Mouse (Mus musculus) midbrain, embryonic 11.5 days (tissue): Measurements from ENCODE around the gene Bnc2. TPM values are rescaled to one million over a fixed set of nuclear protein-coding genes. Genes with fewer than 3 reads are reported as not detected.

Source experiments
- ATAC-seq: fragments of 200-750 bp; cut with Nextera tagmentation; 2 replicates; pipeline ENCODE4 v1.8.0; 2017; ENCODE audit warnings: moderate TSS enrichment, moderate library complexity; ENCODE audit not compliant: low FRiP score
- DNase-seq: peaks from one replicate; pipeline ENCODE4 v3.0.0; 2015; ENCODE audit warnings: low spot score; ENCODE audit errors: missing footprints
- H3K27ac ChIP-seq: fragments of 300-500 bp; sonication (generic); 2 replicates; pipeline ENCODE4 v1.5.1; 2014; ENCODE audit warnings: low read depth, low read length
- H3K27me3 ChIP-seq: fragments of 300-500 bp; sonication (generic); 2 replicates; pipeline ENCODE4 v1.6.1; 2014; ENCODE audit warnings: mild to moderate bottlenecking, low read length, moderate library complexity, mixed read lengths; ENCODE audit not compliant: control insufficient read depth, insufficient read depth
- H3K36me3 ChIP-seq: fragments of 300-500 bp; sonication (generic); 2 replicates; pipeline ENCODE4 v1.6.1; 2014; ENCODE audit warnings: mild to moderate bottlenecking, low read length, moderate library complexity, mixed read lengths; ENCODE audit not compliant: control insufficient read depth, insufficient read depth
- H3K4me1 ChIP-seq: fragments of 300-500 bp; sonication (generic); 2 replicates; pipeline ENCODE4 v1.6.1; 2014; ENCODE audit warnings: low read length; ENCODE audit not compliant: control insufficient read depth, insufficient read depth
- H3K4me2 ChIP-seq: fragments of 300-500 bp; sonication (generic); 2 replicates; pipeline ENCODE4 v1.6.1; 2014; ENCODE audit warnings: mild to moderate bottlenecking, moderate library complexity
- H3K4me3 ChIP-seq: fragments of 300-500 bp; sonication (generic); 2 replicates; pipeline ENCODE4 v1.5.1; 2014; ENCODE audit warnings: low read depth, low read length
- H3K9ac ChIP-seq: fragments of 300-500 bp; sonication (generic); 2 replicates; pipeline ENCODE4 v1.6.1; 2014; ENCODE audit warnings: low read length
- H3K9me3 ChIP-seq: fragments of 300-500 bp; sonication (generic); 2 replicates; pipeline ENCODE4 v1.6.1; 2016; ENCODE audit warnings: low read length; ENCODE audit not compliant: control insufficient read depth
- WGBS: fragments of 180-500 bp; shearing (Covaris S2); extraction: QIAGEN DNeasy Blood & Tissue Kit; methylation state at CpG from one replicate; pipeline ENCODE4 v1.1.7; 2014; 5-methylcytosine and 5-hydroxymethylcytosine counted together
- polyA plus RNA-seq: library from polyadenylated mRNA; unstranded; fragments of >200 nt; fragmentation: Nextera tagmentation; extraction: Ambion mirVana; gene quantifications from 2 replicates; pipeline ENCODE4 v1.2.1, GENCODE M21; 2014

The Bnc2 gene
- polyA plus RNA-seq, 1 experiment from 2014 or later = 9.1 TPM

DNA sequence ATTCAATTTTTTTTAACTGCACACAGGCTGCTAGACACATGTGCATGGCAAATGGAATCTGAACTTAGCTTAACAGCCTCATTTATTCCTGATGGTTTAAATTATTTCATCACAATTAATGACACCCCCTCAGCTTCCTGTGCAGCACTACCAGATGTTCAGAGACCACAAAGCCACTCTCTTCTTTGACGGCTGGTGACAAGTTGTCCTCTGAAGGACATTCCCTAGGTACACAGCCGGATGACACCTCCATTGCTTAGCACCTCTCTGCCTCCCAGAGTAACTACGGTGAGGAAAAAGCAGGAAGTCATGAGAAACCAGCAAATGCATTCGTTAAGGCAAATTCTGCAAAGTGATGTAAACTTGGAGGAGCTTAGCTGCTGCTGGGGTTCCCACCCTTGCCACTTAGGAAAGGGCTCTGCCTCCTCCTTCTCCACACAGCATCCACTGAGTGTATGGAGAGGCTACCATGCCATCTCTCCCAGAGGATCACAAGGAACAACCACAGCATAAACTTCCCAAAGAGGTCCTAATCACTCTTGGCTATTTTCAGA is 174.2 kb downstream of the Bnc2 start:
- ATAC-seq (no peak), DNase-seq (peak; percentile 72)
- Histone ChIP-seq H3K36me3 (no peaks in the 10 kb centered on the region), H3K27me3 (no peaks in the 10 kb centered on the region), H3K4me3 (no peak overlapping the region), H3K9ac (no peak overlapping the region), H3K9me3 (no peaks in the 10 kb centered on the region), H3K27ac (no peak overlapping the region), H3K4me2 (no peak overlapping the region), H3K4me1 (no peaks in the 10 kb centered on the region)
- WGBS = 75% methylated on average over 4 of the region's 4 CpGs

DNA sequence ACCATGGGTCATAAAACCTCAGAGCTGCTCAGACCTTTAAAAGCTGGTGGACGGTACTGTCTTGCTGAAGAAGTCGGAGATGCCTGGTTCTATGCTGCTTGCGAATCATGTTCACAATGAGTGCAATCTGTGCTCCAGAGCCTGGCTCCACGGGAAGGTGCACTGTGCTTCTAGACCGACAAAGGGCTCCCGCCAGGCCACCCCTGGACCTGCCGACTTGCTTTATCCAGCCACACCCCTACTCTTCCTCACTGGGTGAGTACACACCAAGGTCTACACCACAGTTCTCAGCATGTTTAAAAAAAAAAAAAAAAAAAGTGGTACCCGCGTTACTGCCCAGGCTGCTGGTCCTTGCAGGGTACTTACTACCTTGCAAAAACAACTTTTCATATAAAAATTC is 174.8 kb downstream of the Bnc2 start:
- H3K9ac ChIP-seq = no peak overlapping the region
- ATAC-seq = no peak
- H3K4me2 ChIP-seq = no peak overlapping the region
- H3K27ac ChIP-seq = no peak overlapping the region
- 73% methylated on average over 9 of the region's 9 CpGs for whole genome bisulfite sequencing
- no peaks in the 10 kb centered on the region for H3K4me1 ChIP-seq
- no peaks in the 10 kb centered on the region for H3K27me3 ChIP-seq
- H3K9me3 ChIP-seq = no peaks in the 10 kb centered on the region
- H3K4me3 ChIP-seq = no peak overlapping the region
- DNase-seq = peak; percentile 68
- no peaks in the 10 kb centered on the region for H3K36me3 ChIP-seq

DNA sequence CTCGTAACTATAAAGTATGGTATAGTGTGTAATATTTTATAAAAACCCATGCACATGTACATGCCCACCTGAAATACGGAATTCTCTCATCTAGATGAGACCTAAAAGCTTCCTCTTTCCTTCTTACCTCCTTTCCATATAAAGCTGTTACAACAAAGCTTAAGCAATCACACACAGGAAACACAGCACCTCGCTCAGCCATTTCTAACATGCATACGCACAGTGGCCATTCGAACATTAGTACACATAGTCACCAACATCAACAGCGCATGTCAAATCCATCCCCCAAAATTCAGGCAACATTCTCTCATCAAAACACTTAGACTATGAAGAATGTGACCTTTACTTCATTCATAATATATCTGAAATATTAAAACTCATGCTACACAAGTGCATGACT is 176.6 kb downstream of the Bnc2 start:
- Histone ChIP-seq H3K4me1 (no peaks in the 10 kb centered on the region), H3K4me2 (no peak overlapping the region), H3K9me3 (no peaks in the 10 kb centered on the region), H3K36me3 (no peaks in the 10 kb centered on the region), H3K27ac (no peak overlapping the region), H3K9ac (no peak overlapping the region), H3K27me3 (no peaks in the 10 kb centered on the region), H3K4me3 (no peak overlapping the region)
- 94% methylated on average over 6 of the region's 6 CpGs for WGBS
- ATAC-seq (no peak), DNase-seq (peak; percentile 70)

DNA sequence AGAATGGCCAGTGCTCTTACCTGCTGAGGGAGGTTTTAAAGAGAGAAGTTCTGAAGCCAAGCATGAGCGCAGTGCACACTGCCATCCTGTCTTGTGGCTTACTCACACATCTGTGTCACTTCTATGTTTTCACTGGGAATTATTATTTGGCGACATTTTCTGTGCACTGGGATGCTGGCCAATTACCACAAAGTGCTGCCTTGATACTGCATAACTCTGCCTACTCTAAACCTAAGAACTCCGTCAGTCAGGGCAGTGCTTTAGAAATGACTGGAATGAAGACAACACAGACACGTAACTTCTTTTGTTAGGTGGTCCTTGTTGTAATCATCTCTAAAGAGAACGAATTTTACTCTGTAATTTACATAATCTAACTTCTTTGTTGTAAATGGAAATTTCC is 186.8 kb downstream of the Bnc2 start:
- Histone ChIP-seq H3K4me2 (no peak overlapping the region), H3K4me1 (no peaks in the 10 kb centered on the region), H3K27ac (no peak overlapping the region), H3K9ac (no peak overlapping the region), H3K9me3 (no peaks in the 10 kb centered on the region), H3K36me3 (no peaks in the 10 kb centered on the region), H3K4me3 (no peak overlapping the region), H3K27me3 (no peaks in the 10 kb centered on the region)
- no peak for ATAC-seq
- DNase-seq = peak; percentile 2
- WGBS = 70% methylated on average over 5 of the region's 5 CpGs

DNA sequence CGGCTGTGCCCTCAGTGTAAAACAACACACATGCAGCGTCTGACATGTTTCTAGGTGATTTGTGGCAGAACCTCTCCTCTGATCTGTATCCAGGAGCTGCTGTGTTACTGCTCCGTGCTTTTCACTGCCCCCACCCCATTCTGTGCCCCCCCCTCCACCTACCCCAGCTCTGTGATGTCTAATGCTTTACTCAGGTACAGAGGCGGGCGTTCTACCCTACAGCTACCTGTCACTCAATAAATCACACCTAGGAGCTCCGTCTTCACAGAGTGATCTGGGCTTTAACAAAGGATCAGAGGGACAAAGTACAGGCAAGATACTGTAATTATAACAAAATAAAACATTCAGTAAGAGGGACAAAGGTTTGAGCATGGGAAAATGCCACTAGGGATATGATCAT is 192.4 kb downstream of the Bnc2 start:
- Histone ChIP-seq H3K4me2 (no peak overlapping the region), H3K36me3 (no peaks in the 10 kb centered on the region), H3K9ac (no peak overlapping the region), H3K4me3 (no peak overlapping the region), H3K9me3 (no peaks in the 10 kb centered on the region), H3K27ac (no peak overlapping the region), H3K4me1 (no peaks in the 10 kb centered on the region; the same call in 1 of the 2 replicates), H3K27me3 (no peaks in the 10 kb centered on the region)
- DNase-seq (no peak), ATAC-seq (no peak)
- 79% methylated on average over 6 of the region's 6 CpGs for WGBS

DNA sequence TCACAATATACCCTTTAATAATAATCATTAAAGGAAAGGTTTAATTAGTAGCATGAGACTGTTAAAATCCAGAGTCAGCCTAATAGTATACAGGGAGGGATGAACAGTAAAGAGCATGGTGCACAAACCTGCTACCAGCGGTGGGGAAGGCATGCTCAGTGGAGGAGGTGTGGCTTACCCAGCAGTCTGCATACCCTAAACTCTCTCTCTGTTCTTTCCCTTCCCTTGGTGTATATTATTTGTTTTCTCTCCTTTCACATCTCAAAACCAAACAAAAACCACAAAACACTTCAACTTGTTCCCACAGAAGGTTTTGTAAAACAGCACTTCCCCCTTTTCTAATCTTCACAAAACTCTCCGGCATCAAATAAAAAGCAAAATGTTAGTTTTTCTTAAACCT is 202.4 kb downstream of the Bnc2 start:
- Histone ChIP-seq H3K4me1 (no peaks in the 10 kb centered on the region), H3K9ac (no peak overlapping the region), H3K36me3 (no peaks in the 10 kb centered on the region), H3K4me2 (no peak overlapping the region), H3K4me3 (no peak overlapping the region), H3K27me3 (no peaks in the 10 kb centered on the region), H3K9me3 (no peaks in the 10 kb centered on the region), H3K27ac (no peak overlapping the region)
- 65% methylated on average over 2 of the region's 2 CpGs for WGBS
- no peak for ATAC-seq
- no peak for DNase-seq

DNA sequence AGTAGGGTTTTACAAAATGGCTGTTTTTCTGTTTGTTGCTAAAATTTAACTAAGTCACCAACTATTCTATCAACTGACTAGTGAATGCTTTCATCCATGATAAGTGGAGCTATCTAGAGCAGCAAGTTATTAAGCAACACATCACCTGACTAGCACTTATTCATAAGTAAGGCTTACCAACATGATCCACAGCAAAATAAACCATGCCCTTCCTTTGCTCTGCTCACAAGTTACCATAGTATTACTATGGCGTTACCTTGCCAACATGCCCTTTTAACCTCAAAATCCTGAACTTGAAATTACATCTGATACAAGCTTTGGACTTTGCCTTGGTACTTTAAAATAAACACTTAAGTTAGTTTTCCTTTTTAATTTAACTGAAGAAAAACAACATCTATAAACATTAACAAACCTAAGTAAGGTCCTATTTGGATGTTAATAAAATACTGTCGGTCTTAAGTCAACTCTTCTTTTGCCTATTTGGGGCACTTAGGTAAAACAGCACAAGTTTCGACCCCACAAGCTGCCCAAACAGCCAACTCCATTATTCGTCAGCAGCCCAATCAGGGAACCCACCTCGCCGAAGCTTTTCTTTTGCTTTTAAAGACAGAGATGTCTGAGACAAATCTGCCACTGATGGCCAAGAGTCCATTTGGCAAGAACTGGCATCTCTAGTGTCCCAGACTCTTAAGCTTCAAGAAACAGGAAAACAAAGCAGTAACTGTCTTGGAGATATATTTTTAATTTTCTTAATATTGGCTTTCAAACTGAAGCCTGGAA is 204.8 kb downstream of the Bnc2 start:
- no peak overlapping the region for H3K27ac ChIP-seq
- no peaks in the 10 kb centered on the region for H3K36me3 ChIP-seq
- DNase-seq (no peak), ATAC-seq (no peak)
- H3K9me3 ChIP-seq = no peaks in the 10 kb centered on the region
- no peak overlapping the region for H3K9ac ChIP-seq
- H3K4me2 ChIP-seq = no peak overlapping the region
- no peaks in the 10 kb centered on the region for H3K27me3 ChIP-seq
- 85% methylated on average over 6 of the region's 6 CpGs for WGBS
- no peak overlapping the region for H3K4me3 ChIP-seq
- H3K4me1 ChIP-seq = no peaks in the 10 kb centered on the region

DNA sequence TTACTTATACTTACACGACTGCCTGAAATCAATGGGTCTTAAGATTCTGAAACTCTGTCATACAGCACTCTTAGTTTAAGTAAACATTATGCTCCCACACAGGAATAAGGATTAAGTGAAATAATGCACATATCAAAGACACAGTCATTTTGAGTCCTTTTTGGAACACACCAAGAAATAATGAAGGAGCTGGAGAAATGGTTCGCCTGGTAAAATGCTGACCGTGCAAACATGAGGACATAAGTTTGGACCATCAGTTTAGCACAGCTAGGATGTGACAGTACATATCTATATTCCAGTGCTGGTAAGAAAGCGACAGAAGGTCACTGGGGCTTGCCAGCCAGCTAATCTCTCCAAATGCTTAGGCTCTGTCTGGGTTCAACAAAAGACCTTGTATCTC is 205.7 kb downstream of the Bnc2 start:
- no peak for ATAC-seq
- no peak for DNase-seq
- 88% methylated on average over 4 of the region's 4 CpGs for WGBS

DNA sequence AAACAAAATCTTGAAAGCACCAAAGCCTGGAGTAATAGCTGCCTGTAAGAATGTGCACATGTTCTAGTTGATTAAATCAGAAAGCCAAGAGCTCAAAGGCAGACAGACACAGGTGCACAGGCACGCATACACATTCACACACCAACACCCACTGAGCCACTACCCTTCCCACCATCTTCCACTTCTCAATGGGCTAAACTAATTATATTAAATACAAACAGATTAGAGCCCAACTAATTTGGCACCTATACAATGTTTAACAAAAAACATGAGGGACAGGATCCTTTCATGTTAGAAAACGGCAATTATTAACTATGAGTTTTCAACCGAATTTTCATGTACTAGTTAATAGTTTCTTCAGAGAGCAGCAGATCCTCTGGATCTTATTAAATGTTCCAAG is 207.4 kb downstream of the Bnc2 start:
- DNase-seq (no peak), ATAC-seq (no peak)
- no peak overlapping the region for H3K27ac ChIP-seq
- no peaks in the 10 kb centered on the region for H3K36me3 ChIP-seq
- H3K4me3 ChIP-seq = no peak overlapping the region
- no peaks in the 10 kb centered on the region for H3K4me1 ChIP-seq
- H3K9ac ChIP-seq = no peak overlapping the region
- H3K4me2 ChIP-seq = no peak overlapping the region
- H3K9me3 ChIP-seq = no peaks in the 10 kb centered on the region
- 75% methylated on average over 3 of the region's 3 CpGs for WGBS
- no peaks in the 10 kb centered on the region for H3K27me3 ChIP-seq

More for the DNA sequence above, 205.7 kb downstream of the Bnc2 start:
- H3K4me3 ChIP-seq = no peak overlapping the region
- H3K27ac ChIP-seq = no peak overlapping the region
- H3K9ac ChIP-seq = no peak overlapping the region
- H3K36me3 ChIP-seq = no peaks in the 10 kb centered on the region
- no peaks in the 10 kb centered on the region for H3K4me1 ChIP-seq
- H3K4me2 ChIP-seq = no peak overlapping the region
- no peaks in the 10 kb centered on the region for H3K9me3 ChIP-seq
- H3K27me3 ChIP-seq = no peaks in the 10 kb centered on the region
